Mouse (Mus musculus): ENCODE results near the gene Tmem175.

The Tmem175 gene

GRCm38 (mm10) chr5:108653341-108653740, 23.8 kb downstream of the Tmem175 start:
- no peak for DNase-seq (ENCODE audit: low read depth in 1 of 2, low spot score in 2 of 2)

DNA sequence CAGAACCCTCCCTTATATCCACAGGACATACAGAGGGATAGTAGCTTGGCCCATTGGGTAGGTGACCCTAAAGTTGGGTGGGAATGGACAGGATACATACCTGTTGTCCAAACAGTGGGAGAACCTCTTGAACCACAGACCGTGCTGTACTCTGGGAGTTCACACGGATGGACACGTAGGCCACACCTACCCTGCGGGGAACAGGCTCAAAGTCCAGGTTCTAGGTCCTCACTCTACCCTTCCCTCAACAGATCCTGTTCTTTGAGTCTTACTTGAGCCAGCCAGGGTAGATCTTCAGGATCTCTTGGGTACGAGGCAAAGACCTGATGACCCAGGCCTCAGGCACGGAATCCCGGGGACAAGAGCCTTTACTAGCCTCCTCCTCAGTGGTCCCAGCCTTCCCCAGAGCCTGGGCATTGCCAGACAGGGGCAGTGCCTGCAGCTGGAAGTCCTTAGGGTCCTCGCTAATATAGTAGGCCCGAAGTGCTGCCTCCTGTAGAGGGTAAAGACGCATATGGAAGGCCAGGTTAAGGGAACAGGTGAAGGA, 24.9 kb downstream of the Tmem175 start:
- no peak for DNase-seq (ENCODE audit: low read depth in 1 of 2, low spot score in 2 of 2)

DNA sequence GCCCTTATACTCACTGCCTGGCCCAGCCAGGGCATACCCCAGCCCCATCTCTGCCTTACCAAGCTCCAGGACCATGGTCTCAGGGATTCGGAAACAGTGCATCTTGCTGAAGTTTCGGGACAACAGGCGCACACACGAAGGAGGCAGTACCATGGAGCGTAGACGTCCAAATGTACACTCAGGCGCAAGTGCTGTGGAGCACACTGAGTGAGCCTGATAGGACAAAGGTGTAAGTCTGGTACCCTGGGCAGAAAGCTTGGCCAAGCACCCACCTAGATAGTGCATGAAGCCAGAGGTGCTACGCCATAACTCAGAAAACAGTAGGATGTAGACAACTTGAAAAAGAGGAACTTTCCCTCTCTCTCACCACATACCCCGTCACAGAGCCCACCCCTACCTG, 25.8 kb downstream of the Tmem175 start:
- DNase-seq (ENCODE audit: low read depth in 1 of 2, low spot score in 2 of 2): no peak

- no peak for DNase-seq (ENCODE audit: low read depth in 1 of 2, low spot score in 2 of 2)
Measured at GRCm38 (mm10) chr5:108655891-108656650, 26.5 kb downstream of the Tmem175 start.

DNA sequence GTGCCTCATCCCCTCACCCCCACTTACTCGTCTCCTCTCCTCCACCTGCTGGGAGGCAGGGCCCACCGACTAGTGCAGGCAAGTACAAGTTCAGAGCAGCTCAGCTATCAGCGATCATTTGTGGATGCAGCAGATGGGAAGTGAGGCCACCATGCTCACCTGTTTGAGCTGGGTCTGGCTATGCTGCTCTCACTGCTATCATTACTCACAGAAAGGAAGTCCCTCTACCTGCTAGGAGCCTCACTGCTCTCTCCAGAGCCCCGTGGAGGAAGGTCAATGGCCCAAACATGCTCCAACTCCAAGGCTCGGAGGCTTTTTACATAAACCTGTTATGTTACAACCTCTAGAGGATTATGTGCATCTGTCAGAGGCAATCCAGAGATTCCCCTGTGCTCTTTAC, 27.8 kb downstream of the Tmem175 start:
- DNase-seq (ENCODE audit: low read depth in 1 of 2, low spot score in 2 of 2): no peak

- DNase-seq (ENCODE audit: low read depth in 1 of 2, low spot score in 2 of 2): no peak
Measured at GRCm38 (mm10) chr5:108658611-108659010, 29.0 kb downstream of the Tmem175 start.

- DNase-seq (ENCODE audit: low read depth in 1 of 2, low spot score in 2 of 2): no peak
Measured at GRCm38 (mm10) chr5:108659698-108660631, 30.4 kb downstream of the Tmem175 start, which contains the start of gene Idua. TSS of gene Idua (plus strand) at chr5:108660331.

DNA sequence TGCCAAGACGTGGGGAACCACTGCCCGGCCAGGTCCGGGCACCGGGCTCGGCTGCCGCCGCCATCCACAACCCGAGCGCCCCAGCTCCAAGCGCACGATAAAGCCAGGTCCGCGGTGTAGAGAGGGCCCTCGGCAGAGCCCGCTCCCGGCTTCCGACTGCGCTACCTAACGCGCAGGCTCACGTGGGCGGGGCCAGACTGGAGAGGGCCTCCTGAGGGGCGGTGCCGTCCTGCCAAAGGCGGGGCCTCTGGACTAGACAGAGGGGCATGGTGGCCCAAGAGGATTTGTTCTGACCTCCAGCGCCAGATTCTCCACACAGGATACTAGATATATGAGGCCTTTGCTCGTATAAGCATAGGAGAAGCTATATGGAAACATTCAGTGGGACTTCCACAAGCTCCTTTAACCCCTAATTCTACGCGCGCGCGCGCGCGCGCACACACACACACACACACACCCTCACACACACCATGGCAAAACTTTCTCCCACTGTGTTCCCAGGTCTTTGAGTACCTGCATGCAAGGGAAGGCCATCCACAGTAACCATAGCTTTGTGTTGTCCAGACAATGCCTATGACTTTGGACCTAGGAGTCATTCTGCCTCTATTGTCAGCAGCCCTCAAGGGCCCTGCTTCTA, 31.2 kb downstream of the Tmem175 start:
- peak; percentile 54 to 79 for DNase-seq (ENCODE audit: low read depth in 1 of 2, low spot score in 2 of 2)

DNA sequence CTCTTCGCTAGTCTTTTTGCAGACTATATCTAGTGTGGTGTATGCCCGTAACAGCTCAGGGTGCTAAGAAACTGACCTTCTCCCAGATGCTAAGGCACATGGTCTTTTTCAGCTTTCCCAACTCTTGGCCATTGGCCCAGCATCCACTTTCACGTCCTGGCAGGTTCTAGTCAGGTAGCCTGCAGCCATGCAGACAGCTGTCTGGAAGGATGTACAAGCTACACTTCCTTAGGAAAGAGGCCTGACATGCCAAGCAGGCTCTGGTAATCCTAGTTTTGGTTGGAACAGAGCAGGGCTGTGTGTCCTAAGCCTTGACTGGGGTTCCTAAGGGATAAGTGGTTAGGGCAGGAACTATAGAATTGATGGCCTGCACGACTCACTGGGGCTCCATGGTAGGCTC, 33.2 kb downstream of the Tmem175 start:
- DNase-seq (ENCODE audit: low read depth in 1 of 2, low spot score in 2 of 2): no peak

GRCm38 (mm10) chr5:108665066-108665465, 35.5 kb downstream of the Tmem175 start:
- no peak for DNase-seq (ENCODE audit: low read depth in 1 of 2, low spot score in 2 of 2)

DNA sequence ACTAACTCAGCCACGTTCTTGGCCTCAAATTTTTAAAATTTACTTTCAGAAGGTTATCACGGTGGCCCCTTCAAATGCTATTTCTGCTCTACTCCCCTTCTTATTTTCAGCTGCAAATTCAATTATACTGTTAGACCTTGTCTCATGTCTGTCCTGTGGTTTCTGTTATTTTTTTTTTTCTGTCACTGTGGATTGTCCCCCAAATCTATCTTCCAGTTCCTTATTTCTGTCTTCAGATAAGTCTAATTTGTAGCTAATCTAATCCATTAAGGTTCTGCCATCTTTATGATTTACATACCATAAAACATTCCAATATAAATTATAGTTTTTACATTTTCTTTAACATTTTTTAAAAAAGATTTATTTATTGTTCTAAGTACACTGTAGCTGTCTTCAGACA, 37.8 kb downstream of the Tmem175 start:
- DNase-seq (ENCODE audit: low read depth in 1 of 2, low spot score in 2 of 2): no peak

GRCm38 (mm10) chr5:108668387-108668932, 38.9 kb downstream of the Tmem175 start:
- DNase-seq (ENCODE audit: low read depth in 1 of 2, low spot score in 2 of 2): no peak

GRCm38 (mm10) chr5:108668977-108669936, 39.7 kb downstream of the Tmem175 start, which contains the start of gene Dgkq:
TSS of gene Dgkq (minus strand) at chr5:108669672.
- DNase-seq (ENCODE audit: low read depth in 1 of 2, low spot score in 2 of 2): peak; percentile 84 to 92

DNA sequence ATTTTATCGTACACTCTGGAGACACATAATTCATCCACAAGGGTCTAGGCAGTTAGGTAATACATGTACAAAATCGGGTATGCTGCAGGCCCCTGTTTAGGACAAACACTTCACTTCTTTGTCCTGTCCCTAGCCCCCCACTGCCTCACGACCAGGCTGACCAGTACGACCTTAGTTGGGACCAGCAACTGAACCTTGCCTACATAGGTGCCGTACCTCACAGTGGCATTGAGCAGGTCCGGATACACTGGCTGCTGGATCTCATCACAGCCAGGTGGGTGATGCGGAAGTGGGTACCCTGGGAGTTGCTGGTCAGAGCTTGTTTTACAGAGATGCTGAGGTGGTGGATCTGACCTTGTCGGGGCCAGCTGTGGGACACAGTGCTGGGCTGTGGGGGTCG, 40.4 kb downstream of the Tmem175 start:
- no peak for DNase-seq (ENCODE audit: low read depth in 1 of 2, low spot score in 2 of 2)

GRCm38 (mm10) chr5:108670785-108671184, 41.2 kb downstream of the Tmem175 start:
- DNase-seq (ENCODE audit: low read depth in 1 of 2, low spot score in 2 of 2): peak in 1 of 2 experiments; percentile 15

- no peak for DNase-seq (ENCODE audit: low read depth in 1 of 2, low spot score in 2 of 2)
Measured at GRCm38 (mm10) chr5:108671757-108672156, 42.2 kb downstream of the Tmem175 start.

DNA sequence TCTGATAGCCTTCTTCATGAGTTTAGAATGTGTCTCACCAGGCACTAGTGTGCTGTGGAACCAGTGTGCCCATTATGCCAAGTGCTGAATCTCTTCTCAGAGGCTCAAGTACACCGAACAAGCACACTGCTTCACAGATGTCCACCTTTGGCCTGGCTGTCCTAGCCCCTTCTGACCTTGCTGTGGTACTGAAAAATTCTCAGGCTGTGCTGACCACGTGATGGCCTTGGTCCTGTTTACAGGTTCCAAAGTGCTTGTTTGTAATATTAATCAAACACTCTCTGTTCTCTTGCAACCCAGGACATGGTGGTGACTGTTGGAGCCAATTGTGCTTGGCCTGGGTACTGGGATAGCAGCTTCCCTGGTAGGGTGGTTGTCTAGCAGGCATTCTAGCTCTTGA, 45.1 kb downstream of the Tmem175 start:
- no peak for DNase-seq (ENCODE audit: low read depth in 1 of 2, low spot score in 2 of 2)

GRCm38 (mm10) chr5:108675251-108675816, 45.8 kb downstream of the Tmem175 start, which contains the start of gene Slc26a1:
TSS of gene Slc26a1 (minus strand) at chr5:108675569.
- no peak for DNase-seq (ENCODE audit: low read depth in 1 of 2, low spot score in 2 of 2)

GRCm38 (mm10) chr5:108676772-108677498, 47.4 kb downstream of the Tmem175 start:
- no peak for DNase-seq (ENCODE audit: low read depth in 1 of 2, low spot score in 2 of 2)

Measured in monocyte, adult 2 months (primary cell).